Mouse (Mus musculus) gastrocnemius, adult 8-10 months (tissue): ENCODE measurements around the gene Tmprss11b. TPM values are rescaled to one million over a fixed set of nuclear protein-coding genes. Genes with fewer than 3 reads are reported as not detected.
"Not testable (repeated sequence)": the region's sequence is repeated elsewhere in the genome, so short reads cannot be mapped to it uniquely, and the experiment has no call there.

ENCODE experiments used
- DNase-seq, 2 experiments: peaks; one replicate each; pipeline ENCODE4 v3.0.0; 2022; ENCODE audit warnings: low spot score in 2 of 2
- total RNA-seq, 4 experiments: library from RNA; stranded (reverse); gene quantifications; 2 replicates each; pipeline ENCODE4 v1.2.4; 2022

The Tmprss11b gene
- total RNA-seq = not detected

DNA sequence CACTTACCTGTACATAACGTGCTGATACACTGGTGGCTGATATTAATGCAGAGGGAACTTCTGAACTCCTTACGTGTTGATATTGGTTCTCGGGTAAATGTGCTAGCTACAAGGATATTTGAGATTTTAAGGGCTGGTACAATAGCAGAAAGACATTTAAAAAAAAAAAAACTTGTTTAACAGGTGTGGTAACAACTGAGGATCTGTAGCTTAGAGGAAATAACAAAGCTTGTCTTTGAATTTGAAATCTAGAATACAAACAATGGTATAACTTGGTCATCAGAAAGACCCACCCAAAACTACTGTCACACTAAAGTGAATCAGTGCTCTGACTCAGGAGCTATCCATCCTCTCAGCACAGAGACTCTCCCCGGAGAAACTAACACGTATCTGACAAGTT is at the start of gene Tmprss11b:
Gene Tmprss11b, minus strand, starts transcription at position 101 of the 400 bp plus-strand sequence.
- DNase-seq = no peak

DNA sequence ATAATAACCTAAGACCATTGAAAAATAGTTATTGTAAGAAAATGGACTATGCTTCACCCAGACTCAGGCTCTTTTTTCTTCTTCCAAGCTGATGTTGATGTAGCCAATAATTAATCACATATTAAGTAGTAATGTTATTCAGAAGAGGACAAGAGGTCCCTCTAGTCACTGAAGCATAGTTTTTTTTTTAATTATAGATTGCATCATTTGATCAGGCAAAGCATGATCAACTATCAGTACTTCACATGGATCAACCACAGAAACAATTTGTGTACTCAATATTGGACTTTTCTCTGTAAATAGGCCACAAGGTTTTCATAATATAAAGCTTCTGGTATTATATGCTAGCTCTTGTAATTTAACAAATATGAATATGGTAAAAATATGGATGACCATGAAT is 48.9 kb upstream of the Tmprss11b start:
- no peak for DNase-seq

DNA sequence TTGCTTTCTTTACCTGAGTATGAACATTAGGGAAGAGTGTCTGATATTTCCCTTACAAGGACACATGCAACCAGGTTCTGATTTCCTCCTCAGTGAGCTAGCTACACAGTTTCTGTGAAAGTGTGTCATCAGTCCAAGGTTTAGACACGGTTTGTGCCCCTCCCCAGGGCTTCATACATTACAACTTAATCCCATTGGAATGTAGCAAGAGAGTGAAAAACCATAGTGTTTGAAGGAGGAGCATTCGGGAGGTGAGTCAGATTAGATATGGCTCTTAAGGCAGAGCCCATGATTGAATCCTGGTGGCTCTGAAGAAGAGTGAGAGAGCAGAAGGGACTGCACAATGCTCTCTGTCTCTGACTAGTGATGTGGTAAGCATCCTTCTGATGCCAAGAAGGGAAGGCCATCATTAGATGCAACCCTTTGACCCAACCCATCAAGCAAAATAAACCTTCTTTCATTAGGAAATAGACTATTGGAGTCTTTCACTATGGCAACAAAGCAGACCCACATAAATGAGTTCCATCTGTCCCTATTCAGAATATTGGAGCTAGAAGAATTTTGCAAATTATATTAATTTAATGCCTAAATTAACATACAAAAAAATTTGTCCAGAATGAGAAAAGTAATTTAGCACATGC is 46.8 kb upstream of the Tmprss11b start:
- DNase-seq = no peak

DNA sequence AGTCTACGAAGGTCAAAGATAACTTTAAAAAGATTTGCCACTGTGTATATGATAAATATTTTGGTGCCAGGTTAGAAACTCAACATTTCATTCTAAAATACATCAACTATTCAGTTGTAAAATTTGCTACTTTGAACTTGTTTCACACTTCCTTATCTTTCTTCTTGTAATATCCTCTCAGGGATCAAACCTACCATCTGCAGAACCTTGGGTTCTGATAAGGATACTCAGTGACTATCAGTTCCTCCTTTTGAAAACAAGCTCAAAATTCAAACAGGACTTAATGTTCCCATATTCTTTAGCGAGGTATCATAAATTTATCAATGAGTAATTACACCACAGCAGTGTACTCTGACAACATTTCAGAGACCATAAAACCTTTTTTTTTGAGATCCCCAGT is 38.8 kb upstream of the Tmprss11b start:
- no peak for DNase-seq

DNA sequence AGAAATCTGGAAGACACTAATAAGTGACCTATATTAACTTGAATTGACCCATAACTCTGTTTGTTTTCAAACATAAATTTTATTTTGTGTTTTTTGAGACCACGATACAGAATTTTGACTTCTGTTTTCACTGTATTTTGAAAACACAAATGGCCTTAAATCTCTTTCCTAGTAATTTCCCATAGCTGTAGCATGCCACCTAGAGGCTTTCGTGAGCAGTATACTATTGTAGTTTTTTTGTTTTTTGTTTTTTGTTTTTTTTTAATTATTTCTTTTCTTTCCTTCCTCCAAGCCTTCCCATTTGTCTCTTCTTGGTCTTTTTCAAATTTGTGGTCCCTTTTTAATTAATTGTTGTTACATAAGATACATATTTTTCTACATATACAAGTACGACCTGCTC is 28.8 kb upstream of the Tmprss11b start:
- no peak for DNase-seq

DNA sequence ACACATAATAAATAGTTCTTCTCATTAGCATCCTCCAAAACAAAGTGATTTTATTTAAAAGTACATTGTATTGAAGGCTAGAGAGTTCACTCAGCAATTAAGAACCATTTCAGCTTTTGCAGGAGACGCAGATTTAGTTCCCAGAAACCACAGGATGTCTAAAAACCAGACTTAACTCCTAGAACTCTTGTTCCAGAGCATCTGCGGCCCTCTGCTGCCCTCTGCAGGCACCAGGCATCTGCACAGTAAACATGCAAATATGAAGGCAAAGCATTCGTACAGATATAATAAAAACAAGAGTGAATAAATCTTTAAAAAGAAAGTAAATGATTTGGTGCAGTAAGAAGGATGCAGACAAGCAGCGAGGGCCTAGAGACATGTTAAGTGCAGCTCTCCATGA is 8.5 kb upstream of the Tmprss11b start:
- no peak for DNase-seq

DNA sequence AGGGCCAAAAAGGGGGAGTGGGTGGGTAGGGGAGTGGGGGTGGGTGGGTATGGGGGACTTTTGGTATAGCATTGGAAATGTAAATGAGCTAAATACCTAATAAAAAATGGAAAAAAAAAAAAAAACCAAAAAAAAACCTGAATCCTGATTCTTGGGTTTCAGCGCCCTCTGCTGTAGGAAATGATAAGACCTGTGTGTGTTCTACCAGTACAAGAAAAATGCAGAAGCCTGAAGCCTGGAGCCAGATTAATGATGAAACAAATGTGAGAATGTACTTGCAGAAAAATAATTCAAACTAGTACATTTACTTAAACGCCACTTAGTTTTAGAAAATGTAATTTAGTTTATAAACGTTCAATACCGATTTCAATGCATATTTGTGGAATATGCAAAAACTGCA is 27.0 kb downstream of the Tmprss11b start:
- DNase-seq = not testable (repeated sequence)

DNA sequence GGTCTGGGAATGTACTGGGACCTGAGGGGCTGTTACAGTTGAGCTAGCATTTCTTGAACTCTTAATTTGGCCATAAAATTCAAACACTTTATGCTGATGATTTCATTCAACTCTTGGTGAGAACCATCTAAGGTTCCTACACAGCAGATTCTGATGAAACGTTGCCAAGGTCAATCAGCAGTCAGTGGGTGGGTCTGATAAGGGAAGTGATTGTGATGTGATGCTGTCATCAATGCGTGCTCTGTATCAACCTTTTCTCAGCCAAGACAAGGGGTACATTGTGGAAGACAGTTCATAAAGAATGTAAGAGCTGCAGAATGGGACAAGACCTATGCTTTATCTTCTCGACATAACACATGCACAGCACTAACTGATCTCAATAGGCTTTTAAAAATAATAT is 35.4 kb downstream of the Tmprss11b start:
- DNase-seq = no peak

DNA sequence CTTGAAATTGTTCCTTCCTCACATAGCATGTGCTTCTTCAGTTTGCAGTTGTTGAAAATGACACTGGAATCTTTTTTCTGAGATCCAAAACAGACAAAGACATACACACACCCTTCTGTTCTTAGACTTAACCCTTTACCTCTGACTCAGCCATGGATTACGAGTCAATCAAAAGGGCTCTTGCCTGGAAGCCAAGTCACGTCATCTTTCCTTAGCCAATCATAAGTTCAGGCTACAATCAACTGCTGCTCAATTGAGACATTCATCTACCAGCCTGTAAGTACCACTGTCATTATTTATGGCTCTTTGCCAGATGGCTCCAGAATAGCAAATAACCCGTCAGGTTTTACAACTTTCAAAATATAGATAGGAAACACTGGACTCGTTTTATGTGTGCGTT is 43.8 kb downstream of the Tmprss11b start, which contains the start of gene Tmprss11f:
Gene Tmprss11f, minus strand, starts transcription at position 101 of the 400 bp plus-strand sequence.
- no peak for DNase-seq

DNA sequence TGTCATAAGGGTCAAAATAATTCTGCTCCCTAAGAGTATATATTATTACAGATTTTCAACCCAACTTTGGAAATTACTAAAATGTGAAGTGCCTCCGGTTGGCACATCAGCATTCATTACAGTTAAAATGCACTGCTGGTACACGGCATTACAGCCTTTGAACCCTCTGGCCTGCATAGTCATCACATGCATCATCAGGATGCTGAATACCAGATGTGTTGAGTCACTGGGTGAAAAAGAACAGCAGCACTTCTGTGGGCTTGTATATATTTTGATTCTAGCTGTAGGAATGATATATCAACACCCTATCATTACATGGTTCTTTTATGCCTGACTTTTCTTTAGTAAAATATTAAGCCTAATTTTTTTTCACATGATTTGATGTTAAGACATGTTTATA is 45.5 kb downstream of the Tmprss11b start:
- no peak for DNase-seq

DNA sequence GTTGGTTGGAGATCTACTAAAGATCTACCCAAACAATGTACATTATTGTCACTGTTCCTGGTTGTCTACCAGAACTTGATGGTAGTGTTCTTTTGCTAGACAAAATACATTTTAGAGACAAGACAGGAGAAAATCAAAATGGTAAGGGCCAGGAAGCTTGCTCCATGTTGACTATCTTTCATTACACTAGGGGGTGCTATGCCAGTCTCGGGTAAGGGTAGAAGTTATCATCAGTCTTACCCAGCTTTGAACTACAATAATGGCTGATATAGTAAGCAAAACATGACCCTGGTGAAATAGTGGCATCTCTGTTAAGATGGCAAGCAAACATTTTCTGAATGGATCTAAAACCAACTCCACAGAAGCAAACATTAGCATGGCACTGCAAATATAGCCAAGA is 54.4 kb downstream of the Tmprss11b start:
- no peak for DNase-seq

Other genes starting within 250 kb of the Tmprss11b start
- gene Tmprss11a, start 207.4 kb downstream of the Tmprss11b start, total RNA-seq = not detected
- not detected for gene Tmprss11g, start 157.8 kb downstream of the Tmprss11b start, total RNA-seq
- not detected for gene Tmprss11f, start 43.9 kb downstream of the Tmprss11b start, total RNA-seq
- gene Tmprss11e, start 69.5 kb upstream of the Tmprss11b start, total RNA-seq = not detected
- gene Ythdc1, start 127.9 kb upstream of the Tmprss11b start, total RNA-seq = 10 to 100 TPM; 19.8 to 25.3 (median 21.8) TPM
- gene Ugt2b34, start 230.6 kb upstream of the Tmprss11b start, total RNA-seq = under 1 TPM in 1 of 4 experiments, not detected in 3; 0.08 TPM